Mouse (Mus musculus): ENCODE measurements around the gene Itga8. TPM values are rescaled to one million over a fixed set of nuclear protein-coding genes. Genes with fewer than 3 reads are reported as not detected.

The Itga8 gene
- polyA plus RNA-seq, 1 experiment from 2014 or later, result 4.3 TPM

DNA sequence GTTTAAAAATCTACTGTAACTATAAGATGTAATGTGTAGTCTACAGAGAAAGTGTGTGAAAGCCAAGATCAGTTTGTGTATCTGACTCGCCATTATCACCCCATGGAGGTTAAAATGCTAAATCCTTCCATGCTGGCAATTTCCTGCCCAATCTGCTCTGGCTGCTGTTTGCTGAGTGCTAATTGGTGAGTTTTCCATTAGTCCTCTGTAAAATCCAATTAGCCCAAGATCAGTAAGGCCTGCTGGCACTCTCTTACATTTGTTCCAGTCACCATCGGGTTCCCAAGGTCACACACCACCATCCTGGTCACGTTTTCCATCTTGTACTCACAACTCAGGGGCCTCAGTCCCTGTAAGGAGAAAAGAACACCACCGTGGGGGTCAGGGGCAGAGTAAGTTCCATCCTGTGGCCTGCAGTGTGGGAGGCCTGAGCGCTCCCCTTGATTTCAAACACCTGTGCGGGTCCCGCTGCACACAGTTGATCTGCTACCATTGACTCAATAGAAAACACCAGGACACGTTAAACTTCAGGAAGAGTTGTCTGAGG, 119.2 kb downstream of the Itga8 start:
- ATAC-seq (ENCODE audit: low FRiP score), result no peak
- 83% methylated on average over 8 of the region's 8 CpGs for WGBS
- Histone ChIP-seq H3K27ac (replicated peaks) (no peak overlapping the region), H3K27me3 (replicated peaks) (no peaks in the 10 kb centered on the region), H3K9me3 (replicated peaks) (no peaks in the 10 kb centered on the region), H3K4me1 (no peaks in the 10 kb centered on the region), H3K4me3 (replicated peaks) (no peak overlapping the region), H3K4me2 (no peak overlapping the region), H3K36me3 (no peaks in the 10 kb centered on the region), H3K9ac (replicated peaks) (no peak overlapping the region)

DNA sequence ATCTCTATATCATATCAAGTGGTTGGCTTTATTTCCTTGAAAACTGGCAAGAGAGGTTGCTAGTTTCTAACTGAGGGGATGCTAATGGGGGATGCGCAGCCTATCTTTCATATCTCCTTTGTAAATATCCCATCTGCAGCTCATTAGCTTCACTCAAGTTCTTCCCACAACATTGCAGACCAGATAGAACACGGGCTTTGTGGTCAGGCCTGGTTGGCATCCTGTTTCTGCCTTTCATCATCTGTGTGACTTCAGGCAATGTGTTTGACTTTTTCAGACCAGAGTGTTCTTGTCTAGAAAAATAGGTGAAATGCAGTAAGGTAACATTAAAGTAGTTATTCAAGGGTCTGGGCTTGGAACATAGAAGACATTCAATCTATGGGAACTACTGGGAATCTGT, 121.1 kb downstream of the Itga8 start:
- WGBS, result 88% methylated on average over 2 of the region's 2 CpGs
- Histone ChIP-seq H3K36me3 (no peaks in the 10 kb centered on the region), H3K4me1 (no peaks in the 10 kb centered on the region), H3K4me2 (no peak overlapping the region), H3K4me3 (replicated peaks) (no peak overlapping the region), H3K9me3 (replicated peaks) (no peaks in the 10 kb centered on the region), H3K27me3 (replicated peaks) (no peaks in the 10 kb centered on the region), H3K9ac (replicated peaks) (no peak overlapping the region), H3K27ac (replicated peaks) (no peak overlapping the region)
- ATAC-seq (ENCODE audit: low FRiP score), result no peak

DNA sequence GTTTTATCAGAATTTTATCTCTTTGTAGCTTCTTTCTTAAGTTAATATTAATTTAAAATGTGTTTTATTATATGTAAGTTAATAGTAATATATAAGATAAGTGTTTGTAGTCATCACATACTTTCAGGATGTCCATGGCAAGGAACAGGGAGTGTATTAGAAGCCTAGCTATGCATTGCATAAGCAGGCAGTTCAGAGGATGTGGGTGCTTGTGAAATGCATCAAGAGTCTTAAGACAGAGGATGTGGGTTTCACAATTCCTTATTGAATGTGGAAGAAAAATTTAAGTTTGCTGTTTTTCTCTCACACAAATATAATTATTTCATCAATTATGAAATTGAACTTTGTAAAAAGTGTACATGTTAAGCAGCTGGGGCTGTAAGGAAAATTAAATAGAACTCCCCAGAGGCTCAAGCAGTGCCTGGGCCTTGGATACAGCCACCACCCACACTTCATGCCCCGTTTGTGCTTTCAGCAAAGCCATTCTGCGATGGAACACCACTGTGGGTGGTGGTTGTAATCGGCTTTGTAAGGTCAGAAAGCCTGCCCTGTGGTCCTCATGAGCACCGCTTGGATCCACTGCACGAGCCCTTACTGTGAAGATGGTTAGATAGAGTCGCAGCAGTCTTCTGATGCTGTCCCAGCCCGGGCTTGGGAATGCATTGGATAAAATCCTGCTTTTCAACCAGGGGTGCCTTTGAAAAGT, 126.8 kb downstream of the Itga8 start:
- no peaks in the 10 kb centered on the region for H3K27me3 ChIP-seq (replicated peaks)
- H3K4me1 ChIP-seq, result no peaks in the 10 kb centered on the region
- 74% methylated on average over 7 of the region's 7 CpGs for WGBS
- H3K9me3 ChIP-seq (replicated peaks), result no peaks in the 10 kb centered on the region
- no peaks in the 10 kb centered on the region for H3K36me3 ChIP-seq
- ATAC-seq (ENCODE audit: low FRiP score), result no peak
- H3K9ac ChIP-seq (replicated peaks), result no peak overlapping the region
- H3K27ac ChIP-seq (replicated peaks), result no peak overlapping the region
- no peak overlapping the region for H3K4me2 ChIP-seq
- no peak overlapping the region for H3K4me3 ChIP-seq (replicated peaks)

DNA sequence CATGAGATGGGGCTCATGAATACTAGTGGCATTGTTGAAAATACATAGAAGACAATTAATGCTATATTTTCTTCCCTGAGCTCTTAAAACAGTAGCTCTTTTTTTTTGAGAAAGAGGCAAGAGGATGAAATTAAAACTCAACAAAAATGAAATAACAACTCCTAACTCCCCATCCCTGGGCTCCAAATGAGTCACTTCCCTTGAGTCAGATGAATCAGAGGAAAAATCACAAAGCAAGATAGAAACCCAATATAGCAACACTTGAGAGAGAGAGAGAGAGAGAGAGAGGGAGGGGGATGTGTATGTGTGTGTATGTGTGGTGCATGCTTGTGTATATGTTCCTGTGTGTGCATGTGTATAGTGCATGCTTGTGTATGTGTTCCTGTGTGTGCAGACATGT, 131.5 kb downstream of the Itga8 start:
- H3K27me3 ChIP-seq (replicated peaks), result no peaks in the 10 kb centered on the region
- ATAC-seq (ENCODE audit: low FRiP score), result no peak

DNA sequence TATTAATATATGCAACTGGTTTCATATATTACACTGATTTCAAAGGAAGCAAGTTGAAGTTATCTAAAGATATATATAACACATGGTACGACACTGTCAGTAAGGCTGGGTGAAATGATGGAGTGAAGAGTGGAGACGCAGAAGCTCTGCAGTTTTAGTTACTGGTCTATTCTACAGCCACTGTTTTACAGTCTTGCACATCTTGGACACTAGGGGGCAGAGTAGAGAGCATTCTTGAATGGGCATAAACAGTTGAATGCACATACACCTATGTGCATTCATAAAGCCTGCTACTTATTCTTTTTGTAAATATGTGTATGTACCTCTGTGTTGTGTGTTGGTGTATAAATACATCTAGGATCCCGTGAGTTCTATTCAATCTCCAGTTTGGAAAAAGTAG, 141.2 kb downstream of the Itga8 start:
- H3K9ac ChIP-seq (replicated peaks), result no peak overlapping the region
- 88% methylated on average over 3 of the region's 3 CpGs for WGBS
- no peaks in the 10 kb centered on the region for H3K27me3 ChIP-seq (replicated peaks)
- H3K27ac ChIP-seq (replicated peaks), result no peak overlapping the region
- no peaks in the 10 kb centered on the region for H3K4me1 ChIP-seq
- no peaks in the 10 kb centered on the region for H3K36me3 ChIP-seq
- no peak overlapping the region for H3K4me2 ChIP-seq
- H3K4me3 ChIP-seq (replicated peaks), result no peak overlapping the region
- no peaks in the 10 kb centered on the region for H3K9me3 ChIP-seq (replicated peaks)
- no peak for ATAC-seq (ENCODE audit: low FRiP score)

More for the DNA sequence above, 131.5 kb downstream of the Itga8 start:
- Histone ChIP-seq H3K9me3 (replicated peaks) (no peaks in the 10 kb centered on the region), H3K4me1 (no peaks in the 10 kb centered on the region), H3K4me3 (replicated peaks) (no peak overlapping the region), H3K4me2 (no peak overlapping the region), H3K36me3 (no peaks in the 10 kb centered on the region), H3K9ac (replicated peaks) (no peak overlapping the region), H3K27ac (replicated peaks) (no peak overlapping the region)

DNA sequence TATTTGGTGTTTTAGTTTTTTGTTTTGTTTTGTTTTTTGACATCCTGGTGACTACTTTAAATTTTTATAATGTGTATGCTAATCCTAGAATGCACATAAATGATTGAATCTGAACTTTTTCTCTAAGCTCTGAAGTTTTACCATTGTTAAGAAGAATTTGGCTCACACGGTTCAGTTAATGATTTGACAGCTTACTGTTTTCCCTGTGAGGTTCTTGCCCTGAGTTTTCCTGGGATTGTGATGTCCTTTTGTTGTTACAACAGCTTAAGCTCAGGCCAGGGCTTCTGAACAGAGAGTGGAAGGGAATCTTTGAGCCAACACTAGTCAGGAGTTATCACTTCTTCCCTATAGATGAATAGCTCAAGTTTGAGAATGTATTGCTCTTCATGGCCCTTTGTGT, 144.7 kb downstream of the Itga8 start:
- Histone ChIP-seq H3K27me3 (replicated peaks) (no peaks in the 10 kb centered on the region), H3K27ac (replicated peaks) (no peak overlapping the region), H3K4me3 (replicated peaks) (no peak overlapping the region), H3K36me3 (no peaks in the 10 kb centered on the region), H3K9me3 (replicated peaks) (no peaks in the 10 kb centered on the region), H3K9ac (replicated peaks) (no peak overlapping the region), H3K4me2 (no peak overlapping the region), H3K4me1 (no peaks in the 10 kb centered on the region)
- no peak for ATAC-seq (ENCODE audit: low FRiP score)
- 52% methylated on average over 1 of the region's 1 CpGs for WGBS

DNA sequence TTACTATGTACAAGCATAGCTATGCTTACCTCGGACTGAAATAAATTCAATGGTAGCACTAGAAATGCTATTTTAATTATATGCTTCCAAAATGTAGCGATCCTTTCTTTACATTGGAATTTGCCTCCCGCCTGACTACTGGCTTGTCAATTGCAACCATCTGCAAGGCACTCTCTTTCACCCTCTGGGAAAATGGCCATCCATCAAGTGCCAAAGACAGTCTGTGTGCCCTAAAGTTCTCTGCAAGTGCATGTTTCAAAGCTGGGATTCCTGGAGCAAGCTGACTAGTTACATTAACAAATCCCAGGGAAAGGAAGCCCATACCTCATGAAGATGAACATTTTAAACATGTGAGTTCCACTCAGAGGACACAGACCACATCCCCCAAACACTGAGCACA, 145.3 kb downstream of the Itga8 start:
- 45% methylated on average over 3 of the region's 3 CpGs for WGBS
- Histone ChIP-seq H3K4me2 (no peak overlapping the region), H3K9ac (replicated peaks) (no peak overlapping the region), H3K27ac (replicated peaks) (no peak overlapping the region), H3K27me3 (replicated peaks) (no peaks in the 10 kb centered on the region), H3K4me3 (replicated peaks) (no peak overlapping the region), H3K4me1 (no peaks in the 10 kb centered on the region), H3K36me3 (no peaks in the 10 kb centered on the region), H3K9me3 (replicated peaks) (no peaks in the 10 kb centered on the region)
- ATAC-seq (ENCODE audit: low FRiP score), result no peak

DNA sequence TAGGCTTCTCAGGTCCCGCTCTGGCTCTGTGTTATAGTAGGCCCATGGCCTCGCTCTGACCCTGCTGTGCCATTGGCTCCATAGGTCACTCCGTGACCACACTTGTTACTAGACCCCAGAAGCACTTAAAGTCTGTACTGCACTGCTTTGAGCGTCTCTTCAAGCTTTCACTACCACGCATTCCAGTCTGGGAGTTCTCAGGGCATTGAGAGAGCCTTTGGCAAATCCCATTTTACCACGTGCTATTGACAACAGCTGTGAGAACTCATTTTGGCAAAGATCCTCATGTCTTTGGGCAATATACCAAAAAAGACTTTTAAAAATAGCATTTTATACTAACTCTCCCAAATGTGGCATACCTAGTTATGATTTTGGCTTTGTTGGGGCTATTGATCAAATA, 147.0 kb downstream of the Itga8 start:
- no peak for ATAC-seq (ENCODE audit: low FRiP score)
- 82% methylated on average over 6 of the region's 6 CpGs for WGBS
- no peak overlapping the region for H3K27ac ChIP-seq (replicated peaks)
- H3K4me3 ChIP-seq (replicated peaks), result no peak overlapping the region
- no peak overlapping the region for H3K9ac ChIP-seq (replicated peaks)
- no peak overlapping the region for H3K4me2 ChIP-seq
- no peaks in the 10 kb centered on the region for H3K36me3 ChIP-seq
- H3K27me3 ChIP-seq (replicated peaks), result no peaks in the 10 kb centered on the region
- H3K9me3 ChIP-seq (replicated peaks), result no peaks in the 10 kb centered on the region
- H3K4me1 ChIP-seq, result no peaks in the 10 kb centered on the region

DNA sequence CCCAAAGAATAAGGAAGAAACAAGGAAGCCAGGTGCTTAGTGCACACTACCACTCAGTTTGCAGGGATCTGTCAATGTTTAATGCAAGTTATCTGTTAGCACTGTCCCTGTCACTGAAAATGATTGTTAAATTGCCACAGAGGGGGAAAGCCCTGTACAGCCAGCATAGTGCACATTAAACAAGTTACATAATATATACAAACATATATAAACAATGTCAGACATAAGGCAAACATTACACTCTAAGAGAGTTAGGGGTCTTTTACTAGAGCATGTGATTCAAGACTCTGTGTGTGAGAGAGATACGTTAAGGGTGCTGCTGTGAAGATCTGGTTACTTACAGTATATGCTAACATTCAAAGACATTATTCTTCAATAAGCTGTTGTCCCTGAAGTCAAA, 148.2 kb downstream of the Itga8 start:
- H3K4me2 ChIP-seq, result no peak overlapping the region
- no peak overlapping the region for H3K27ac ChIP-seq (replicated peaks)
- H3K9me3 ChIP-seq (replicated peaks), result no peaks in the 10 kb centered on the region
- H3K4me3 ChIP-seq (replicated peaks), result no peak overlapping the region
- 86% methylated on average over 1 of the region's 1 CpGs for WGBS
- H3K4me1 ChIP-seq, result no peaks in the 10 kb centered on the region
- no peaks in the 10 kb centered on the region for H3K27me3 ChIP-seq (replicated peaks)
- no peak overlapping the region for H3K9ac ChIP-seq (replicated peaks)
- H3K36me3 ChIP-seq, result no peaks in the 10 kb centered on the region
- no peak for ATAC-seq (ENCODE audit: low FRiP score)

DNA sequence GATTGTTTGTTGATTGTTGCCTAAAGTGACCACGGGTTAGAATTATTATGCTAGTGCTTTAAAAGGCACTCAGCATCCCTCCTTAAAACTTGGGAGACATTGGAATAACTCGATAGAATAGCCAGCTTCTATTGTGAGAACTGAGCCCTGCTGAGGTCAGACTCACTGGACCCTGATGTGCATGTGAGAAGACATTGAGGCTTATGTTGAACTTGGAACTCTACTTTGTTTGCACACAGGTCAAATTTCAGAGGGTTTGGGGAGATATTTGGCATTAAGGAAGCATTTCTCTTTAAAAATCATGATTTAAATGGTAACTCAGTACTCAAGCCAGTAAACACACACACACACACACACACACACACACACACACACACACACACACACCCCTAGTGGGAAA, 153.8 kb downstream of the Itga8 start:
- Histone ChIP-seq H3K27me3 (replicated peaks) (no peaks in the 10 kb centered on the region), H3K4me1 (no peaks in the 10 kb centered on the region), H3K4me2 (no peak overlapping the region), H3K27ac (replicated peaks) (no peak overlapping the region), H3K9ac (replicated peaks) (no peak overlapping the region), H3K4me3 (replicated peaks) (no peak overlapping the region), H3K9me3 (replicated peaks) (no peaks in the 10 kb centered on the region), H3K36me3 (no peaks in the 10 kb centered on the region)
- no peak for ATAC-seq (ENCODE audit: low FRiP score)
- 81% methylated on average over 2 of the region's 2 CpGs for WGBS

DNA sequence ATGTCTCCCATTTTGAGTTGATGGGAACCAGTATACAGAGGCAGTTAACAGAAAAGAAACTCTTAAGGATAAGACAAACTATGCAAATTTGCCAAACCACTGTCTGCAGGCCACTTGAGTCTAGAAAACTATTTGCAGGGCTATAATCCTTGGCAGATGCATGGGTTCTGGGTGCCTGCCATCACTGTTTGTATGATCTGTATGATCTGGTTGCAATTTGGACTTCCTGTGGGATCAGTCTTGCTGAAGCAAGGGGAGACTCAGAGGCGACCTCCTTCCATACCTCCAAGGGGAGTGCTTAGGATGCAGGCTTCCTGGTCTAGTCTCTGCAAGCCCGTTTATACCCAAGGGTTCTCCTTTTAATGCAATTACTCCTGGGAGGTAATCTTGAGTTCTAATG, 155.1 kb downstream of the Itga8 start:
- Histone ChIP-seq H3K4me2 (no peak overlapping the region), H3K4me1 (no peaks in the 10 kb centered on the region), H3K4me3 (replicated peaks) (no peak overlapping the region), H3K9ac (replicated peaks) (no peak overlapping the region), H3K36me3 (no peaks in the 10 kb centered on the region), H3K9me3 (replicated peaks) (no peaks in the 10 kb centered on the region), H3K27ac (replicated peaks) (no peak overlapping the region), H3K27me3 (replicated peaks) (no peaks in the 10 kb centered on the region)
- 69% methylated on average over 2 of the region's 2 CpGs for WGBS
- no peak for ATAC-seq (ENCODE audit: low FRiP score)

DNA sequence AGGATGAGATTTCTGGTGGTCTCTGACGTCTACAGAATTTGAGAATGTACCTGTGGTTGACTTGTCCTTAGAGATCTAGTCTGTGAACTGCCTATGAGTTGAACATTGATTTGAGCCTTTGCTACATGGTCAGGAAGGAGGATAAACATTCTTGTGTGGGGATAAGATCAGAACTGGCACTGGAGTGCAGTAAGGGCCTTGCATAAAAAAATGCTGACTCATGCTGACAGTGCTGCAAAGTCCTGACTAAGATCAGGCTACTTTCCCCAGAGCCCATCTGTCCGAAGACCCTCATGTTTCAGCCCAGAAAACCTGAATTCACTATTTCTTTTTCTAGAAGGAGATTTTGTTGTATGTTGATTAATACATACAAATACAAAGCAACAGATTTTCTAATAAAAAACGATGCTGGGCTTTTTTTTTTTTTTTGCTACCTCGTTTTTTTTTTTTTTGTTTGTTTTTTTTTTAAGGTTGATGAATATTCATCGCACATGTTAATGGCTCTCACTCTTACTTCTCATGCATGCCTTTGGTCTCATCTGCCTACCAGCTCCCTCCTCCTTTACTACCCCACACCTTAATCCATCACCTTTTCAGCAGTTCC, 162.9 kb downstream of the Itga8 start:
- Histone ChIP-seq H3K4me3 (replicated peaks) (no peak overlapping the region), H3K36me3 (no peaks in the 10 kb centered on the region), H3K9me3 (replicated peaks) (no peaks in the 10 kb centered on the region), H3K4me1 (no peaks in the 10 kb centered on the region), H3K27me3 (replicated peaks) (no peaks in the 10 kb centered on the region), H3K4me2 (no peak overlapping the region), H3K27ac (replicated peaks) (no peak overlapping the region), H3K9ac (replicated peaks) (no peak overlapping the region)
- WGBS, result 90% methylated on average over 5 of the region's 5 CpGs
- ATAC-seq (ENCODE audit: low FRiP score), result no peak
